Mouse (Mus musculus) liver, postnatal 0 days (tissue): ENCODE measurements around the gene Anxa6.

Experiments used
- CTCF ChIP-seq: sonication (generic); IDR thresholded peaks from 2 replicates; pipeline ENCODE4 v1.5.1; 2016; ENCODE audit warnings: antibody characterized with exemption, low read depth
- EP300 ChIP-seq: IDR thresholded peaks from 2 replicates; pipeline ENCODE4 v1.6.1; 2016; ENCODE audit warnings: antibody characterized with exemption, low read depth, mild to moderate bottlenecking

GRCm38 (mm10) chr11:55032286-55032685 lies 959 bp downstream of the Anxa6 start:
- TF ChIP-seq CTCF (no peak), EP300 (no peak)
